Mouse (Mus musculus) layer of hippocampus, postnatal 10 days (tissue): ENCODE results near the gene Hoga1. TPM values are rescaled to one million over a fixed set of nuclear protein-coding genes. Genes with fewer than 3 reads are reported as not detected.

Source experiments
- DNase-seq, 2 experiments: peaks; one replicate each; pipeline ENCODE4 v3.0.0; 2021; ENCODE audit warnings: low spot score in 2 of 2
- long read RNA-seq: library from polyadenylated mRNA; stranded (forward); transcript quantifications from one replicate; pipeline ENCODE4 v2.0.0, GENCODE M21; 2023
- total RNA-seq, 2 experiments: library from RNA; stranded (reverse); gene quantifications; 2 replicates each; pipeline ENCODE4 v1.2.3; 2021

The Hoga1 gene
- 1 to 10 TPM; 9.1 to 9.3 TPM for total RNA-seq
- long read RNA-seq, partial matches to known transcripts = 1 of 2 reads
- long read RNA-seq, other reads (novel, unspliced or antisense) = 0 of 2 reads

DNA sequence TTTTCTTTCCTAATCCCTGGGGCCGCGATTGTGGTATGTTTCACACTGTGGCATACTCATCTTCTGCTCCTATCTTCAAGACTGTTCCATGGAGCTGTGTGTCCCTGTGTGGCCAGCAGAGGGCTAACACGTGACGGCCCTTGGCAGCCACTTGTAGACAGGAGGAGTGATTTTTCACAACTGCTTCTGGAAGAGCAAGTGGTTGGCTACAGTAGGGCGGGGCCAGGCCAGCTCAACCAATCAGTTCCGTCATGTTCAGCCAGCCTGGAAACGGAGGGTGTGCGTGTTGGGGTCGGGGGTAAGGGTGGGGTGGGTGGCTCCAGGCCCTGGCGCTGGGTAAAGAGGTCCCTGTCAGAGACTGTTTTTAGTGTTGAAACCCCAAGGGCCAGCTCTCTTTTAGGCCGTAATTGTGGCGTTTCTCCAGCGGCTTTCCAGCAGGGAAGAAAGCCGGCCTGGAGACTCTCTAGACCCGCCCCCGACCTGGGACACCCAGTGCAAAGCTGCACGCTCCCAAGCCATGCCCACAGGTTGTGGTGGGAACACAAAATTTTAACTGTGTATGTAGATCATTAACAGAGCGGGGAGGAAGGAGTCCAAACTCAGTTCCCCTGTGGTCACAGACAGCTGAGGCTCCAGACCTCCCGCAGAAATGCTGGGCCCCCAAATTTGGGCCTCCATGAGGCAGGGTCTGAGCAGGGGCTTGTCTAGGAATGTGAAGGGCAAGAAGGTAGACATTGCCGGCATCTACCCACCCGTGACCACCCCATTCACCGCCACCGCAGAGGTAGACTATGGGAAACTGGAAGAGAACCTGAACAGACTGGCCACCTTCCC lies at the start of gene Hoga1:
TSS of gene Hoga1 (plus strand) at position 342 of the 834 bp plus-strand sequence.
- DNase-seq = peak; percentile 73

DNA sequence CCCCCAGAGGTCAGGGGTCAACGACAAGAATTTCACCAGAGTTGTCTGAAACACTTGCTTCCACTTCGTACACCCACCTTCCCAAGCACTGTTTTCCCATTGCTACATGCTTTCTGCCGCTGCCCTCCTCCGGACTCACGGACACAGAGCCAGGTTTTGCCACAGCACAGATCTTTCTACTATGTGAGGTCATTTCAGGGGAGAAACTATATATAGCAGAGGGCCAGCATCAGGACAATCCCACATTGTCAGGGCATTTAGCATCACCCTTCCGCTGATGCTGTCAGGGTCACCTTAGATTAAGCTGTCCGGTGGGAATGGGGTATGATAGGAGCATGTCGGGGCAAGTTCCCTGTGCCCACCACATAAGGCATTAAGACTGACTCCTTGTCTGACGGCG lies 48.3 kb upstream of the Hoga1 start:
- no peak for DNase-seq

GRCm38 (mm10) chr19:41998770-41999548 lies 46.5 kb upstream of the Hoga1 start:
- DNase-seq = no peak

- no peak for DNase-seq
Observed at GRCm38 (mm10) chr19:41999688-42000283, 45.6 kb upstream of the Hoga1 start.

GRCm38 (mm10) chr19:42000446-42000958 lies 44.9 kb upstream of the Hoga1 start:
- no peak for DNase-seq

GRCm38 (mm10) chr19:42001253-42001980 lies 44.0 kb upstream of the Hoga1 start:
- DNase-seq = no peak

DNA sequence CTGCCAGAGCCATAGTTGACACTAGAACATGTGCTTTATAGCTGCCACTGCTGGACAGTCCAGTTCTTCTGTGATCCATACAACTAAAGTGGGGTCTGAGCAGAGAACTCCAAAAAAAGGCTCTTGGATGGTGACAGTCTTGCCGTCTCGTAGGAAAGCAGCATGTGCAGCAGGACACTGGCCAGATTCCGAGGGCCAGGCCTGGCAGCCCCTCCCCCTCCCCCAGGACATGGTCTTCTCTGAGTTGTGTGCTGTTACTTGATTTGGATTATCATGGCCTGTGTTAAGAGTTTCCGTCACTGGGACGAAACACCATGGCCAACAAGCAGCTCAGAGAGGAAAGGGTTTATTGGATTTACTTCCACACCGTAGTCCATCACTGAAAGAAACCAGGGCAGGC lies 41.2 kb upstream of the Hoga1 start:
- no peak for DNase-seq

DNA sequence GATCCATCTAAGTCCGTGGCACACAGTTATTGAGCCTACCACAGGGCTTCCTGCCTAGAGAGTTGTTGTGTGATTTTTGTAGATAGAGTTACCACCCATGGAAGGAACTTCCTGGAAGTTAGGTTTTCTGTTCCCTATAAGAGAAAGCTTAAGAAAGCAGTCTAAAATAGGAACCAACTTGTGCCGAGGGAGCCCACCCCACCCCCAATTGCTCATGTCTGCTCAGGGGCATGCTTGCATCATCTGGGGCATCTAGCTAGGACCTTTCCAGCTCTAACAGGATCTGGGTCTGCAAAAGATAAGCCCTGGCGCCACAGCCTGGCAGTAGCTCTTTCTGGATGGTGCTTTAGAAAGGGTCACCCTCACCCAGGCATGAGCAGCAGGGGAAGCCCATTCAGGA lies 39.8 kb upstream of the Hoga1 start:
- DNase-seq = no peak

DNA sequence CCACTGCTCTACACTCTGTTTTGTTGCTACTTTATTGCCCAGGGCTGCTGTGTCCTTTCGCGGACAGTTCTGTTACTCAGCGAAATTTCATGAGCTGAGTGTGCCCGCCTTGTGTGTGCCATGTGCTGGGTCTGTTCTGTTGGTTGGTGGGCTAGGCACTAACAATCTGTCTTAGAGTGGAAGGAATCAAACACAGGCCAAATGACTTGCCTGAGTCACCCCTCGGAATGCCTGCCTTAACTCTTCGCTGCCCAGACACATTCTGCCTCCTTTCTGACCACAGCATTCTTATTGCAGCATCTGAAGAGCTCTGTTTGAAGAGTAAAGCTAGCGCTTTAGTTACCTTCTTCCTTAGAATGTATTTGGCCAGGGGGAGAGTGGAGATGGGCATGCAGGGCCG lies 38.8 kb upstream of the Hoga1 start:
- DNase-seq = no peak

- no peak for DNase-seq
Observed at GRCm38 (mm10) chr19:42008586-42008985, 36.8 kb upstream of the Hoga1 start.

DNA sequence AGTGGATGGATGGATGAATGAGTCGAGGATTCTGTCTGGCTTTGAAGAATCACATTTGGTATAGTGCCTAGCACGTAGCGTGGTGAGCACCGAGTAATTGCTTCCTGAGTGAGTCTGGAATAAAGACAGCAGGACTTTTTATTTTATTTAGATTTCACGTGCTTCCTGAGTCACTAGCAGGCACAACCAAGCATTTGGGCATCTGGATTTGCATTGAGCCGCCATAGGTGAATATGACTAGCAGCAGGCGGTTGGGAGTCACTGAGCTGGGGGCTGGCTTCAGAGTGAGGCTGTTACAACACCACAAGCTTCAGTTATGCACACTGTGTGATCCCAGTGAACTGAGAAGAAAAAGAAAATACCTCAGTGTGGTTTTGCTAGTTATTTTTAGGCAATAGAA lies 36.3 kb upstream of the Hoga1 start:
- no peak for DNase-seq

GRCm38 (mm10) chr19:42010436-42010835 lies 35.0 kb upstream of the Hoga1 start:
- no peak for DNase-seq

GRCm38 (mm10) chr19:42011123-42011522 lies 34.3 kb upstream of the Hoga1 start:
- DNase-seq = no peak

GRCm38 (mm10) chr19:42014231-42014825 lies 31.1 kb upstream of the Hoga1 start:
- no peak for DNase-seq

DNA sequence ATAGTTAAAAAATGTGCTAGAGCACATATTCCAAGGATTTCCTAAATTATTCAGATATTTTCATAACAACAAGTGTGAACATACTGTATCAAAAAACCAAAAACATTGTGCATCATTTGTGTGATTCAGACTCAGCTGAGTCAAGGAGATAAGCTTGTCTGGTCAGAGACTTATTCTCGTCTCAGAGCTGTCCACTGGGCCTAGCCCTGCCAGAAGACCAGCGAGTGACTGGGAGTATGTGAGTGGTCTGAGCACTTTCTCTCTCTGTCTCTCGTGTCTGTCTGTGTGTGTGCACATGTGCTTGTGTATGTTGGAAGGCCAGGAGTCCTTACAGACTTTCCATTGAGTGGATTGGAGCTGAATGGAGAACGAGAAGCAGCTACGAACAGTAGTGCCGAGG lies 30.4 kb upstream of the Hoga1 start:
- no peak for DNase-seq

GRCm38 (mm10) chr19:42016251-42016650 lies 29.2 kb upstream of the Hoga1 start:
- DNase-seq = no peak

DNA sequence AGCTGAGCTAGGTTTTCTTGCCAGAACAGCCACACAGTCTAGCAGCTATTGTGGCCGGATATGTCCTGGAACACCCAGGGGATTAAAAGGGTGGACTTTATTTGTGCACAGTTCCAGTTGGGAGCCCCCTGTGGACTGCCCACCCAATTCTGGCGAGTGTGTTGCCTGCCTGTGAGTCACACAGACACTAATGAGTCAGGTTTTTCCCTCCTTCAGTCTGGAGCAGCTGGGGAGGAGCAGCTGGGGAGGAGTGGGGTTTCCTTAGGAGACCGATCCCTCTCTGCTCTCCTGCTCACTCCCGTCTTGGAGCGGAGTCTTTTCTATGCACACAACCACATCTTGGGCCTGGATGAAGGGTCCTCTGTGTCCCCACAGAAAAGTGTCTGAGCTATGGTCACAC lies 28.6 kb upstream of the Hoga1 start:
- peak; percentile 29 to 32 for DNase-seq

- DNase-seq = peak; percentile 60 to 62
Observed at GRCm38 (mm10) chr19:42017399-42018247, 27.8 kb upstream of the Hoga1 start.

DNA sequence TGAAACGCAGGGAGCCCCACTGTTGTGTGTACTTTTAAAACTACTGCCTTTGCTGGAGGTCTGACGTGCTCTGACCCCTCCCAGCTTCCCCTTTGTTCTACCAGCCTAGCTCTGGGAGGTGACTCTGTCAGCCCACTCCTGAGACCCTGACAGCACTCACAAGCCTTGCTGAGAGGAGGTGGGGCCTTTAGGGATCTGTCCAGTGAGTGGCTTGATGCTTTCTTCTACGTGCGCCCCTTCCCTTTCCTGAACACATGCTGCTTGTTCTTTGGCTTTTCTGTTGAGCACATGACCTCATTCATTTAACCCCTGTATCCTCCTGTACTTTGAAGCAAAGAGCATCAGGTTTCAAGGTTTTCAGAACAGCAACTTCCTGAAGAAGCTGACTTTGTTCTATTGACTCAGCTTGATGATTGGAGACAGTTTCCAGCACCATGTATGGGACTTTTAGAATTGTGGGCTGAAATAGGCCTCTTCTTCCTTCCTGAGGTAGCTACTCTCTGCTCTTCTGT lies 26.3 kb upstream of the Hoga1 start:
- DNase-seq = no peak
